Mouse (Mus musculus) layer of hippocampus, adult 6 months (tissue): Measurements from ENCODE around the gene Anapc15-ps. TPM values are rescaled to one million over a fixed set of nuclear protein-coding genes. Genes with fewer than 3 reads are reported as not detected.

Experiments used
- long read RNA-seq, 2 experiments: library from polyadenylated mRNA; unstranded; transcript quantifications; one replicate each; pipeline ENCODE4 v2.0.0; 2019 to 2020
- polyA plus RNA-seq: library from polyadenylated mRNA; unstranded; fragments of <200 nt; fragmentation: Nextera tagmentation; gene quantifications from 2 replicates; pipeline ENCODE4 v1.2.3, GENCODE M21; 2021

Anapc15-ps gene
- not detected in 2 replicates for polyA plus RNA-seq
- long read RNA-seq, experiment 1 = 0 reads
- long read RNA-seq, experiment 2 = 0 reads

GRCm38 (mm10) chr10:95673351-95673750 is at the start of gene Anapc15-ps:
Gene Anapc15-ps, minus strand, starts transcription at chr10:95673451.

Other genes starting within 250 kb of the Anapc15-ps start
- gene Mrpl42, start 171.5 kb downstream of the Anapc15-ps start, polyA plus RNA-seq = 337 and 411 TPM in 2 replicates
- 123 and 131 TPM in 2 replicates for gene Ube2n, start 158.3 kb downstream of the Anapc15-ps start, polyA plus RNA-seq
- gene Nudt4, start 109.3 kb downstream of the Anapc15-ps start, polyA plus RNA-seq = 13.4 and 16.0 TPM in 2 replicates
- gene Gm33543, start 169.5 kb upstream of the Anapc15-ps start, polyA plus RNA-seq = 0.20 and 0.39 TPM in 2 replicates